Mouse (Mus musculus) limb, embryonic 13.5 days (tissue): Measurements from ENCODE around the gene Tardbp. TPM values are rescaled to one million over a fixed set of nuclear protein-coding genes. Genes with fewer than 3 reads are reported as not detected.

Experiments used
- ATAC-seq: fragments of 200-750 bp; cut with Nextera tagmentation; 2 replicates; pipeline ENCODE4 v1.8.0; 2017; ENCODE audit warnings: low read depth, moderate number of reproducible peaks, moderate TSS enrichment; ENCODE audit not compliant: low FRiP score
- H3K27ac ChIP-seq: fragments of 300-500 bp; sonication (generic); 2 replicates; pipeline ENCODE4 v1.5.1; 2015; ENCODE audit warnings: inconsistent platforms, mild to moderate bottlenecking, moderate library complexity
- H3K27me3 ChIP-seq: fragments of 300-500 bp; sonication (generic); 2 replicates; pipeline ENCODE4 v1.6.1; 2015; ENCODE audit warnings: mild to moderate bottlenecking, inconsistent platforms
- H3K36me3 ChIP-seq: fragments of 300-500 bp; sonication (generic); 2 replicates; pipeline ENCODE4 v1.6.1; 2015; ENCODE audit warnings: inconsistent platforms, mild to moderate bottlenecking, moderate library complexity
- H3K4me1 ChIP-seq: fragments of 300-500 bp; sonication (generic); 2 replicates; pipeline ENCODE4 v1.6.1; 2015; ENCODE audit warnings: inconsistent platforms
- H3K4me2 ChIP-seq: fragments of 300-500 bp; sonication (generic); replicated peaks from 2 replicates; pipeline ENCODE4 v1.6.1; 2015; ENCODE audit warnings: inconsistent platforms, mild to moderate bottlenecking, moderate library complexity
- H3K4me3 ChIP-seq: fragments of 300-500 bp; sonication (generic); 2 replicates; pipeline ENCODE4 v1.5.1; 2015; ENCODE audit warnings: moderate library complexity, mild to moderate bottlenecking, inconsistent platforms
- H3K9ac ChIP-seq: fragments of 300-500 bp; sonication (generic); 2 replicates; pipeline ENCODE4 v1.6.1; 2015; ENCODE audit warnings: mild to moderate bottlenecking, inconsistent platforms
- H3K9me3 ChIP-seq: fragments of 300-500 bp; sonication (generic); 2 replicates; pipeline ENCODE4 v1.6.1; 2016; ENCODE audit warnings: inconsistent platforms
- WGBS: fragments of 180-500 bp; shearing (Covaris S2); methylation state at CpG from one replicate; pipeline ENCODE4 v1.1.7; 2015; 5-methylcytosine and 5-hydroxymethylcytosine counted together
- polyA plus RNA-seq: library from polyadenylated mRNA; unstranded; fragments of >200 nt; fragmentation: Nextera tagmentation; extraction: Ambion mirVana; gene quantifications from 2 replicates; pipeline ENCODE4 v1.2.1, GENCODE M21; 2015

Gene Tardbp
- polyA plus RNA-seq, 1 experiment from 2014 or later = 363 TPM

DNA sequence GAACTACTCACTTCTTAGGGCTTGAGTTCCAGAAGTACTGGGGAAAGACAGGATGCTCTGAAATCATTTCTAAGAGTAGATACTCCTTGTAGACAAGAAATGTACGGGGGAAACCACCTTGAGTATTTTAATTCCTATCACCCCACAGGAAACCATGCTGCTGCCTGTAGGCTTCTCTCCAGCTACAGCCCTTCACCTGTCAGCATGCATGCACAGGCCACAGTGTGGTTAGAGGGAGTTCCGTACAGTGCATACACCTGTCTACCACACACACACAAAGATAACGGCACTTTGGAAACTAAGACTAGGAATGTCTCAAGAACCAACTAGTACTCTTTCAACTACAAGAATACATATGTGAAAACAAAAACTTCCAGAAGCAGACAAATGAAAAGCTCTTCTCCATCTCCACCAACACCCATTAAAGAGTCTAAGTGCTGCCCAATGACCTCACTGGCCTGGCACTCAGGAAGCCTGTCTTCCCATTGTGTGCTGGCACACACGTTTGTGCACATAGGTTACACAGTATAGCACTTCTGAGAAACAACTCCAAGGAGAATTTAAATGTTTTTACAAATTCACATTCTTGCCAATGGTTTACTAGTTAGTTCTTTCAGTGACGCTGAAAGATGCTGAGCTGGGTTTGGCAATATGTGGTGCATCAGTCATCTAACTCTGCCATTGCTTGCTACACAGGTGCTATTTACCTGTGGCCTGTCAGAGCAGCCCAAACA, 16.0 kb downstream of the Tardbp start:
- H3K9ac ChIP-seq = no peak overlapping the region
- H3K4me3 ChIP-seq = no peak overlapping the region
- no peaks in the 10 kb centered on the region for H3K9me3 ChIP-seq
- peaks cover 47% of the 10 kb centered on the region for H3K36me3 ChIP-seq
- H3K4me2 ChIP-seq = no peak overlapping the region
- 73% methylated on average over 5 of the region's 5 CpGs for WGBS
- ATAC-seq = no peak
- H3K27ac ChIP-seq = no peak overlapping the region
- H3K27me3 ChIP-seq = no peaks in the 10 kb centered on the region
- peaks cover 9% of the 10 kb centered on the region; the same call in 1 of the 2 replicates for H3K4me1 ChIP-seq

DNA sequence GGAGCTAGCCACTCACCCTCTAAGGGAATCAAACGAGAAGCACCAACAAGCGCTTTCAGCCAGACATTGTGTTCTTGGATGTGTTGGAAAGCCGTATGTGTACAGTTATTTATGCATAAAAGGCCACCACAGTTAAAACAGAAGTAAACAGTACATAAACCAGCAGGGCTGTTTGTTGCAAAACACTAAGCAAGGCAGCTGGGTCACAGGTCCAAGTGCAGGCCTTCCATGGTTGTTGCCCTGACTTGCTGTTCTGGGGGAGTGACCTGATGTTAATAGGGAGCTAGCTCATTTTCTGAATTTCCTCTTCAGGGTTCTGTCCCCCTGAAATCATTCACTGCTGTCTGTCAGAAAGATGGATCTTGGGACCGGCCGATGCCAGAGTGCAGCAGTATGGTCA, 17.0 kb downstream of the Tardbp start:
- Histone ChIP-seq H3K9ac (no peak overlapping the region), H3K9me3 (no peaks in the 10 kb centered on the region), H3K27ac (no peak overlapping the region), H3K27me3 (no peaks in the 10 kb centered on the region), H3K4me3 (no peak overlapping the region), H3K36me3 (peaks cover 37% of the 10 kb centered on the region), H3K4me1 (peaks cover 9% of the 10 kb centered on the region; the same call in 1 of the 2 replicates), H3K4me2 (no peak overlapping the region)
- no peak for ATAC-seq
- WGBS = 81% methylated on average over 5 of the region's 5 CpGs

DNA sequence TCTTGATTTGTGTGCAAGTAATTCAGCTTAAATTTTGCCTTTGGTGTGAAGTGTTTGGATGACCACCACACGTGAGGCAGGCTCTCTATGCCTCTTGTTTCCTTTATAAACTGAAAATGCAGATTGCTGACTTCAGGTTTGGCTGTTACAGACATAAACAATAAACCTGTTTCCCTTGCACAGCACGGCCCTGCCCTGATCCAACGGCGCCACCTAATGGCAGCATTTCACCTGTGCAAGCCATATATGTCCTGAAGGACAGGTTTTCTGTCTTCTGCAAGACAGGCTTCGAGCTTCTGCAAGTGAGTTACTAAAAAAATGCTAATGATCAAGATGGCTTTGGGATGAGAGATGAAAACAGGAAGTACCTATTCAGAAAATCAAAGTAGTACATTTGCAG, 19.1 kb downstream of the Tardbp start:
- no peak overlapping the region for H3K4me3 ChIP-seq
- no peak overlapping the region for H3K27ac ChIP-seq
- H3K36me3 ChIP-seq = peaks cover 20% of the 10 kb centered on the region
- no peaks in the 10 kb centered on the region for H3K27me3 ChIP-seq
- H3K4me2 ChIP-seq = no peak overlapping the region
- H3K4me1 ChIP-seq = no peaks in the 10 kb centered on the region
- 31% methylated on average over 5 of the region's 5 CpGs for WGBS
- no peak for ATAC-seq
- no peak overlapping the region for H3K9ac ChIP-seq
- H3K9me3 ChIP-seq = no peaks in the 10 kb centered on the region

DNA sequence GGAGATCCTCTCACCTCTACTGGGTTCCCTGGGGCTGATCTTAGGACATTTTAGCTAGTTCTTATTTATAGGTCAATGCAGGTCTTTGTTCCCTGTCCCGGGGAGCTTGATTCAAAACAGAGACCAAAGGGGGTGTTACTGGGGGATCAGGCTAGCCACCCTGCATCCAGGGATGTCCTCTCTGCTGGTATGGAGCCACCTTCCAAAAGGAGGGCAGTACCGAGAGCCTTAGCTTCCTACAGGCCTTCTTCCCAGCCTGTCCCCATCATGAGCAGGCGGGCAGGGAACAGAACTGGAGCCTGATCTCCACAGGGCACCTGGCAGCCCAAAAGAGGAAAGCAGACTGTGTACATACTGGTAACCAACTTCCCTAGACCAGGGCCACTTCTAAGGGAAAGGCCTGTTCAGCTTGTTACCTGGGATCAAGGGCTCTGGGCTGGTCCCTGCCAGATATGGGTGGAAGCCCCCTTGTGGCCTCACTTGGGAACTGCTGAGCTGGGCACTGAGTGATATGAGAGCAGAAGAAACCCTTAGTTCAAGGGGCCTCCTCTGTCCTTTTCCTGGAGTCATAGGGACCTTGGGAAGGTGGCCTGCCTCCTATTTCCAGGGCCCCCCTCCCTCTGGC, 22.2 kb downstream of the Tardbp start:
- 87% methylated on average over 3 of the region's 3 CpGs for WGBS
- Histone ChIP-seq H3K27ac (no peak overlapping the region), H3K27me3 (no peaks in the 10 kb centered on the region), H3K4me3 (no peak overlapping the region), H3K9ac (no peak overlapping the region), H3K9me3 (no peaks in the 10 kb centered on the region), H3K4me1 (no peaks in the 10 kb centered on the region), H3K36me3 (peaks cover 7% of the 10 kb centered on the region), H3K4me2 (no peak overlapping the region)
- no peak for ATAC-seq

DNA sequence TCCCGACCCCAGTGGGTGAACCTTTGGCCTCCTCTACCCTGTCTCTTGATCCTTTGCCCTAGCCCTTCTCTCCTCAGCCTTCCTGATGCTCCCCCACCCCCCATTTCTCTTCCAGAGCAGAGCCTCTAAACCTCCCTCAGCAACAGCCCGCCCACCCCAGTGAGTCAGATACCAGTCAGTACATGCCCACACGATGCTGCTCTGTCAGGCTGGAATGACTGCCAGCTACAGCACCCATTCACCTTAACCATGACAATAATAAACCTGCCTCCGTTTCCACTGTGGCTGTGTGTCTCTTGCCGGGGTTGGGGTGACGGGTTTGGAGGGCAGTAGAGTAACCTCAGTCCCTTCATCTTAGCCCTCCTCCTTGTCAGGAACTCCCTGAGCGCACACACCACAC, 22.7 kb downstream of the Tardbp start:
- H3K9me3 ChIP-seq = no peaks in the 10 kb centered on the region
- H3K4me1 ChIP-seq = no peaks in the 10 kb centered on the region
- ATAC-seq = no peak
- no peak overlapping the region for H3K4me3 ChIP-seq
- peaks cover 10% of the 10 kb centered on the region for H3K36me3 ChIP-seq
- H3K4me2 ChIP-seq = no peak overlapping the region
- H3K27me3 ChIP-seq = no peaks in the 10 kb centered on the region
- H3K9ac ChIP-seq = no peak overlapping the region
- H3K27ac ChIP-seq = no peak overlapping the region
- WGBS = 71% methylated on average over 7 of the region's 7 CpGs

DNA sequence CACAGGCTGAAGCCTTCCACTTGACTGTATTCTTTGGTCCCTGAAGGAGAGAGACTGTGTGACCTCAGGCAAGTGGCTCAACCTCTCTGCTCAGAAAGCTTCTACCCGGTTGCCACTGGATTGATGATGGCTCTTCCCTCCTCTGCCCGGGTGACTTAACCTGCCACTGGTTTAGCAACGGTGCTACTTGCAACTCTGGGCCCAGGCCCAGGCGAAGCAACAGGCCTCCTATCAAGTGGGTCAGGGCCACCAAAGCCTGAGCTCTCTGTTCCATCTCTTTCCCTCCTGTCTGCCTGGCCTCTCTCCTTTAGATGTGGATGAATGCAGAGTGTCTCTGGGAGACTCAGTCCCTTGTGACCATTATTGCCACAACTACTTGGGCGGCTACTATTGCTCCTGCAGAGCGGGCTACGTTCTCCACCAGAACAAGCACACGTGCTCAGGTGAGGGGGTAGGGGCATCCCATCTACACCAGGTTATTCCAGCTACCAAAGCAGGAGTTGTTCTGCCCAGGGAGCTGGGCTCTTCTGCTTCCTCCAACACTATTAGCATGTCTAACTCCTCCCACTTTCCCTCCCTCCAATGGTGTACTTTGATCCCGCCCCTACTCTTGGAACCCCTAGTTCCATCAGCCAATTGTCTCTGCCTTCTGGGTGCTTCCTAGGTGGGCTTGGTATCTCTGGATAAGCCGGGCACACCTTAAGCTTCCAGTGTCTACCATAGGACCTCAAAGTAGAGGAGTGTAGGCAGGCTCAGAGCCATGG, 23.3 kb downstream of the Tardbp start:
- WGBS = 70% methylated on average over 10 of the region's 10 CpGs
- no peak overlapping the region for H3K4me3 ChIP-seq
- no peaks in the 10 kb centered on the region for H3K9me3 ChIP-seq
- H3K36me3 ChIP-seq = peaks cover 16% of the 10 kb centered on the region
- H3K4me1 ChIP-seq = no peaks in the 10 kb centered on the region
- no peak overlapping the region for H3K4me2 ChIP-seq
- H3K27ac ChIP-seq = no peak overlapping the region
- no peak overlapping the region for H3K9ac ChIP-seq
- no peaks in the 10 kb centered on the region for H3K27me3 ChIP-seq
- no peak for ATAC-seq

DNA sequence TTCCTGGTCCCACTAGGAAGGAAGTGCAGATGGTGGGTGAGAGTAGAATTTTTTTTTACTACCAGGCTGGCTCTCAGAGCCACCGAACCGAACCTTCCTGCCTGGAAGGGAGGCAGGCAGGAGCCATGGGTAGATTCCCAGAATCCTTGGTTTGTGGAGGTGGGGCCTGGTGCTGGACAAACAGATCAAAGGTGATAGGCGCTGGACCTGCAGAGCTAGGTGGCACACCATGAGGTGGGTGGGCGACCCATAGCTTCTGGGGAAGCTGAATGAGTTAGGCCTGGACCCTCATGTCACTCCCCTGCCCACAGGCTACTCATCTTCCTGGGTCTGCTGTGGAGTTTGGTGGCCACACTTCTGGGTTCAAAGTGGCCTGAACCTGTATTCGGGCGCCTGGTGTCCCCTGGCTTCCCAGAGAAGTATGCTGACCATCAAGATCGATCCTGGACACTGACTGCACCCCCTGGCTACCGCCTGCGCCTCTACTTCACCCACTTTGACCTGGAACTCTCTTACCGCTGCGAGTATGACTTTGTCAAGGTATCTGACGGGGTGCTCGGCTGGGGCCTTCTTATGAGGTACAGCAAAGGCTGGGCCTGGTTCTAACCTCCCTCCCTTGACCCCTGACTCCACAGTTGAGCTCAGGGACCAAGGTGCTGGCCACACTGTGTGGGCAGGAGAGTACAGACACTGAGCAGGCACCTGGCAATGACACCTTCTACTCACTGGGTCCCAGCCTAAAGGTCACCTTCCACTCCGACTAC, 24.3 kb downstream of the Tardbp start, which contains the start of gene Masp2:
TSS of gene Masp2 (plus strand) at position 198 of the 764 bp plus-strand sequence.
- 90% methylated on average over 14 of the region's 14 CpGs for WGBS
- no peak within 1 kb of the TSS for H3K4me3 ChIP-seq
- no peak for ATAC-seq
- H3K4me2 ChIP-seq = no peak within 1 kb of the TSS
- no peaks in the 10 kb centered on the region for H3K27me3 ChIP-seq
- peaks cover 25% of the 10 kb centered on the region for H3K36me3 ChIP-seq
- H3K4me1 ChIP-seq = no peaks in the 10 kb centered on the region
- H3K9me3 ChIP-seq = no peaks in the 10 kb centered on the region
- H3K9ac ChIP-seq = no peak within 1 kb of the TSS
- H3K27ac ChIP-seq = no peak within 1 kb of the TSS

DNA sequence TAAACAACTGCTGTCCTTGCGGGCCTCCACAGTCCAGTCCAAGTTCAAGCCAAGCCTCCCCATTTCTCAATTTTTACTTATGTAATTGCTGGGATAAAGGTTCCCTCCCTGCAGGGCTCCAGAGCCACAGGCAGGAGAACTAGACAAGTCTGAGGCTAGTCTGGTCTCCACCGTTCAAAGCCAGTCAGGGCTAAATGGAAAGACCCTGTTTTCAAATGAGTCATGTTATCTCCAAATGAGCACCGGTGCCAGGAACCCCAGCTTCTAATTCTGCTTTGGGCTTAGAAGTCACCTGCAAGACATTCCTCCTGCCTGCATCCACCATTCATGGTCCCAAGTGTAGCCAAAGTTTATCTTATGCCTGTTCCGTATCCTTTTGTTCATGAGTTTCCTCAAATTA, 24.9 kb downstream of the Tardbp start:
- Histone ChIP-seq H3K27me3 (no peaks in the 10 kb centered on the region), H3K4me1 (no peaks in the 10 kb centered on the region), H3K9ac (no peak overlapping the region), H3K4me2 (no peak overlapping the region), H3K4me3 (no peak overlapping the region), H3K9me3 (no peaks in the 10 kb centered on the region), H3K27ac (no peak overlapping the region), H3K36me3 (peaks cover 26% of the 10 kb centered on the region)
- no peak for ATAC-seq
- 82% methylated on average over 4 of the region's 4 CpGs for WGBS

DNA sequence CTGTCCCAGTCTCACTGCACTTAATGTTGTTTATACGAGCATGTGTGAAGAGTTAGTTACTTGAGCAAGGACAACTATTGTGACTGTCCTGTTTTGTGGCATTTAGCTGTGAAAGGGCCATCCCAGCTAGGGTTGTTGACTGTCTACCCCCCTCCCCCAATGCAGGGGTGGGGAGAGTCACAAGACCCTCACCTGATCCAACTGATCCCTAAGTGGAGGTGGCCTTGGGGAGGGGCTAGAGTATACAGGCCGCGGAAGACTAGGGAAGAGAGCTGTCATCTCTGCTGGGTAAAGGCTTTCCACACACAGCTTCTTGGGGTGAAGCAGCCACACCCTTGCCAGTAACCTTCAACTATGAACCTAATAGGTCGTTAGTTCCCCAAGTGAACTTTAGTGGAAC, 26.5 kb downstream of the Tardbp start:
- WGBS = 84% methylated on average over 4 of the region's 4 CpGs
- no peak for ATAC-seq
- no peaks in the 10 kb centered on the region for H3K9me3 ChIP-seq
- no peaks in the 10 kb centered on the region for H3K27me3 ChIP-seq
- H3K4me3 ChIP-seq = no peak overlapping the region
- peaks cover 41% of the 10 kb centered on the region for H3K36me3 ChIP-seq
- no peaks in the 10 kb centered on the region for H3K4me1 ChIP-seq
- no peak overlapping the region for H3K9ac ChIP-seq
- H3K4me2 ChIP-seq = no peak overlapping the region
- H3K27ac ChIP-seq = no peak overlapping the region

DNA sequence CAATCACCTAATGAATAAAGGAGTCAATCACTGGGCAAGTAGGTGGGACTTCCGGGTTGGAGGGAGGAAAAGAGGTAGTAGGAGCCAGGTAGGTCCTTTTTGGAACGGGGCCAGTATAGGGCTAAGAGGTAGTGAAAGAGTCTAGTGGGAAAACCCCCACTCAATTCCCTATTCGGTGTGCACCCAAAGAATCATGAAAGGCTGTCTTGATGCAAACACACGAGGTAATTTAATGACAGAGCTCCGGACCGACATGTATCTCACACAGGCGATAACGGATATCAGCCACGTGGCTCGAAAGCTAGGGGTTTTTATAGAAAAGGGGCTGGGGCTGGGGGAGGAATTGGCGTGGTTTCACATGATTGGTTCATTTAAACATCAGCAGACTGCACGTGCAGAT, 28.0 kb downstream of the Tardbp start:
- no peak overlapping the region for H3K4me3 ChIP-seq
- H3K4me2 ChIP-seq = no peak overlapping the region
- WGBS = 92% methylated on average over 12 of the region's 12 CpGs
- H3K4me1 ChIP-seq = no peaks in the 10 kb centered on the region
- no peaks in the 10 kb centered on the region for H3K9me3 ChIP-seq
- no peaks in the 10 kb centered on the region for H3K27me3 ChIP-seq
- H3K36me3 ChIP-seq = peaks cover 56% of the 10 kb centered on the region
- ATAC-seq = no peak
- H3K27ac ChIP-seq = no peak overlapping the region
- H3K9ac ChIP-seq = no peak overlapping the region

DNA sequence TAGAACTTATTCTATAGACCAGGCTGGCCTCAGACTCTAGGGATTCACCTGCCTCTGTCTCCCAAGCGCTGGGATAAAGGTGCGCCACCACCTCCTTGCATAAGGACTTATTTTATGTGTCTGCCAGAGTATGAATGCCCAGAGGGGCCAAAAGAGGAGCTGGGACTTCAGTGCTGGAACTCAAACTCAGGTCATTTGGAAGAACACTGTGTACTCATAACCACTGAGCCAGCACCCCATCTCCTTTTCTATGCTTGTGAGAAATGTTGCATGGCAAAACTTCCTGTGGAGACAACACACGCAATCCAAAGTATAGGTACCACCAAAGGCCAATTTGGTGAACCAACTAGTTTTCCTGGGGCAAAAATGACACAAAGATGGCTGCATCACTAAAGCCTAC, 30.1 kb downstream of the Tardbp start:
- H3K27ac ChIP-seq = no peak overlapping the region
- no peaks in the 10 kb centered on the region for H3K27me3 ChIP-seq
- WGBS = 90% methylated on average over 3 of the region's 3 CpGs
- H3K36me3 ChIP-seq = peaks cover 69% of the 10 kb centered on the region
- no peak overlapping the region for H3K9ac ChIP-seq
- H3K4me2 ChIP-seq = no peak overlapping the region
- ATAC-seq = no peak
- H3K4me3 ChIP-seq = no peak overlapping the region
- H3K9me3 ChIP-seq = no peaks in the 10 kb centered on the region
- peaks cover 17% of the 10 kb centered on the region for H3K4me1 ChIP-seq

DNA sequence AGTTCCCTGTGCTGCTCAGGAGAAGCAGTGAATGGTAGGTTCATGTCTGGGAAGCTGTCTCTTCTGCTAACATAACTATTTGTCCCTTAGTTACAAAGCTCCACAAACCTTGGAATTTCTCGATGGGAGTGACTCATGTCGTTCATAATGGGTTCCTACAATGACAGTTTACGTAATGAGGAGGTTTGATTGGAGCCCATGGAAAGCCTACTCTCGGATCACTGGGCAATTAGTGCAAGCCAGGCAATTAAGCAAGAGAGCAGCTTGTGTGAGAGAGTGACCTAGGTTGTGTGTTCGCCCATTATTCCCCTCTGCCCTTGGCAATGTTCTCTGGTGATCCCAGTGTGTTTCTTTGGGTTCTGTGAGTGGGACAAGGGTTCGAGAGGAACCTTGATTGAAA, 30.9 kb downstream of the Tardbp start:
- Histone ChIP-seq H3K9ac (no peak overlapping the region), H3K4me1 (peaks cover 17% of the 10 kb centered on the region), H3K27me3 (no peaks in the 10 kb centered on the region), H3K27ac (no peak overlapping the region), H3K4me2 (no peak overlapping the region), H3K9me3 (no peaks in the 10 kb centered on the region), H3K36me3 (peaks cover 69% of the 10 kb centered on the region), H3K4me3 (no peak overlapping the region)
- no peak for ATAC-seq
- WGBS = 84% methylated on average over 6 of the region's 6 CpGs
